9 mouse cellular contexts compared by ENCODE assay signal in genomic region chr10:81419111-81419928, GRCm38 (mm10). TPM values are rescaled to one million over a fixed set of nuclear protein-coding genes. Genes with fewer than 3 reads are reported as not detected.
DNase-seq lines count a peak whose midpoint lies in the region; ATAC-seq and TF ChIP-seq lines count a peak whose summit lies in the region.
"Had no signal": no experiment of that assay in that cellular context is flagged by ENCODE, and none has a peak within 500 bp of the region (broad histone marks: within the 10 kb centered on the region; RNA-seq: fewer than 3 reads in every experiment).

No protein-coding gene starts in this region.

- peak; percentile 47 for DNase-seq in forebrain, embryonic 11.5 days (ENCODE audit: low spot score)
- DNase-seq in cerebellum, postnatal 25 days, result peak; percentile 19 to 32
- DNase-seq in liver, postnatal 0 days, result peak; percentile 13
- DNase-seq in spleen, postnatal 10 days (ENCODE audit: low spot score in 2 of 2), result no peak

- TF ChIP-seq EP300 in liver, postnatal 0 days (IDR thresholded peaks at IDR 0.05; ENCODE audit: low read depth), result no peak

- H3K27me3 ChIP-seq in forebrain, embryonic 11.5 days (ENCODE audit: control insufficient read depth, insufficient read depth, low read length), result peaks cover 3% of the 10 kb centered on the region; the same call in 1 of the 2 replicates
- H3K27me3 ChIP-seq in forebrain, embryonic 13.5 days, result peaks cover 16% of the 10 kb centered on the region
- peaks cover 52% of the 10 kb centered on the region for H3K27me3 ChIP-seq in midbrain, embryonic 12.5 days
- H3K27me3 ChIP-seq in midbrain, embryonic 16.5 days (ENCODE audit: control insufficient read depth, insufficient read depth, low read depth, low read length), result no peaks in the 10 kb centered on the region
- no peaks in the 10 kb centered on the region for H3K27me3 ChIP-seq in liver, postnatal 0 days (ENCODE audit: insufficient read depth, low read length)
- peaks cover 23% of the 10 kb centered on the region for H3K27me3 ChIP-seq in midbrain, embryonic 13.5 days
- H3K27me3 ChIP-seq: lung, embryonic 15.5 days had no signal

- ATAC-seq in forebrain, embryonic 11.5 days (replicated peaks; ENCODE audit: low FRiP score), result no peak
- no peak for ATAC-seq in forebrain, embryonic 13.5 days
- ATAC-seq in midbrain, embryonic 12.5 days (ENCODE audit: low FRiP score, low read depth), result no peak
- no peak for ATAC-seq in midbrain, embryonic 16.5 days
- no peak for ATAC-seq in liver, postnatal 0 days
- ATAC-seq in midbrain, embryonic 13.5 days, result no peak

- WGBS in forebrain, embryonic 11.5 days, result 93% methylated on average over 10 of the region's 10 CpGs
- 94% methylated on average over 10 of the region's 10 CpGs for WGBS in forebrain, embryonic 13.5 days
- WGBS in midbrain, embryonic 12.5 days, result 89% methylated on average over 10 of the region's 10 CpGs
- WGBS in midbrain, embryonic 16.5 days, result 93% methylated on average over 10 of the region's 10 CpGs
- WGBS in liver, postnatal 0 days (ENCODE audit: insufficient replicate concordance), result 84% methylated on average over 10 of the region's 10 CpGs
- 91% methylated on average over 10 of the region's 10 CpGs for WGBS in midbrain, embryonic 13.5 days

- H3K36me3 ChIP-seq in forebrain, embryonic 11.5 days (ENCODE audit: control insufficient read depth, insufficient read depth, low read length), result no peaks in the 10 kb centered on the region; the same call in 1 of the 2 replicates
- H3K36me3 ChIP-seq in forebrain, embryonic 13.5 days (ENCODE audit: poor library complexity, severe bottlenecking), result peaks cover 15% of the 10 kb centered on the region
- 0 out of 2 replicates have a peak, but pooled peaks cover 5% of the 10 kb centered on the region for H3K36me3 ChIP-seq in midbrain, embryonic 12.5 days
- peaks cover 7% of the 10 kb centered on the region; the same call in 1 of the 2 replicates for H3K36me3 ChIP-seq in midbrain, embryonic 16.5 days (ENCODE audit: control insufficient read depth, insufficient read depth, low read length)
- H3K36me3 ChIP-seq in liver, postnatal 0 days (replicated peaks; ENCODE audit: insufficient read depth, low read length), result 0 out of 2 replicates have a peak, but pooled peaks cover 2% of the 10 kb centered on the region
- H3K36me3 ChIP-seq in midbrain, embryonic 13.5 days, result peaks cover 12% of the 10 kb centered on the region

- no peak overlapping the region for H3K4me2 ChIP-seq in forebrain, embryonic 11.5 days (ENCODE audit: low read depth, low read length, severe bottlenecking)
- H3K4me2 ChIP-seq in forebrain, embryonic 13.5 days, result no peak overlapping the region
- H3K4me2 ChIP-seq in midbrain, embryonic 12.5 days (replicated peaks), result no peak overlapping the region
- H3K4me2 ChIP-seq in midbrain, embryonic 16.5 days (ENCODE audit: low read length), result no peak overlapping the region
- H3K4me2 ChIP-seq in liver, postnatal 0 days (ENCODE audit: low read depth, low read length), result no peak overlapping the region
- H3K4me2 ChIP-seq in midbrain, embryonic 13.5 days (replicated peaks), result no peak overlapping the region
- H3K4me2 ChIP-seq: lung, embryonic 15.5 days had no signal

- H3K27ac ChIP-seq in forebrain, embryonic 11.5 days (ENCODE audit: low read depth, low read length), result no peak overlapping the region
- no peak overlapping the region for H3K27ac ChIP-seq in forebrain, embryonic 13.5 days
- 0 out of 2 replicates have a peak overlapping the region, but pooled peaks have one; percentile 4 for H3K27ac ChIP-seq in midbrain, embryonic 12.5 days (replicated peaks)
- no peak overlapping the region for H3K27ac ChIP-seq in midbrain, embryonic 16.5 days (ENCODE audit: low read length)
- H3K27ac ChIP-seq in liver, postnatal 0 days (ENCODE audit: low read depth), result no peak overlapping the region
- no peak overlapping the region; the same call in 1 of the 2 replicates for H3K27ac ChIP-seq in midbrain, embryonic 13.5 days
- H3K27ac ChIP-seq: lung, embryonic 15.5 days had no signal

- H3K9me3 ChIP-seq in forebrain, embryonic 11.5 days (ENCODE audit: control insufficient read depth, low read length), result no peaks in the 10 kb centered on the region
- H3K9me3 ChIP-seq in forebrain, embryonic 13.5 days (replicated peaks), result no peaks in the 10 kb centered on the region
- H3K9me3 ChIP-seq in midbrain, embryonic 12.5 days, result no peaks in the 10 kb centered on the region
- no peaks in the 10 kb centered on the region for H3K9me3 ChIP-seq in midbrain, embryonic 16.5 days (replicated peaks; ENCODE audit: control insufficient read depth, low read length, poor library complexity, severe bottlenecking)
- H3K9me3 ChIP-seq in liver, postnatal 0 days (ENCODE audit: low read length), result no peaks in the 10 kb centered on the region
- H3K9me3 ChIP-seq in midbrain, embryonic 13.5 days, result no peaks in the 10 kb centered on the region
- H3K9me3 ChIP-seq: lung, embryonic 15.5 days had no signal

- no peak for TF ChIP-seq CTCF in liver, postnatal 0 days (IDR thresholded peaks at IDR 0.05; ENCODE audit: low read depth)

- no peak overlapping the region for H3K4me3 ChIP-seq in forebrain, embryonic 11.5 days (ENCODE audit: low read depth, low read length)
- no peak overlapping the region for H3K4me3 ChIP-seq in forebrain, embryonic 13.5 days
- H3K4me3 ChIP-seq in midbrain, embryonic 12.5 days, result no peak overlapping the region
- H3K4me3 ChIP-seq in midbrain, embryonic 16.5 days (ENCODE audit: low read depth, low read length), result no peak overlapping the region
- H3K4me3 ChIP-seq in liver, postnatal 0 days (ENCODE audit: low read depth, low read length), result no peak overlapping the region
- H3K4me3 ChIP-seq in midbrain, embryonic 13.5 days (replicated peaks), result no peak overlapping the region
- H3K4me3 ChIP-seq: lung, embryonic 15.5 days had no signal

- peaks cover 24% of the 10 kb centered on the region; the same call in 1 of the 2 replicates for H3K4me1 ChIP-seq in forebrain, embryonic 11.5 days (replicated peaks; ENCODE audit: control insufficient read depth, insufficient read depth, low read length)
- H3K4me1 ChIP-seq in forebrain, embryonic 13.5 days, result peaks cover 52% of the 10 kb centered on the region
- peaks cover 48% of the 10 kb centered on the region for H3K4me1 ChIP-seq in midbrain, embryonic 12.5 days
- peaks cover 19% of the 10 kb centered on the region for H3K4me1 ChIP-seq in midbrain, embryonic 16.5 days (ENCODE audit: control insufficient read depth, insufficient read depth, low read length)
- H3K4me1 ChIP-seq in liver, postnatal 0 days (ENCODE audit: insufficient read depth), result peaks cover 37% of the 10 kb centered on the region
- peaks cover 46% of the 10 kb centered on the region for H3K4me1 ChIP-seq in midbrain, embryonic 13.5 days (replicated peaks)

- H3K9ac ChIP-seq in forebrain, embryonic 11.5 days (ENCODE audit: low read length), result no peak overlapping the region
- H3K9ac ChIP-seq in forebrain, embryonic 13.5 days, result no peak overlapping the region
- no peak overlapping the region for H3K9ac ChIP-seq in midbrain, embryonic 12.5 days (replicated peaks)
- H3K9ac ChIP-seq in midbrain, embryonic 16.5 days (ENCODE audit: low read depth, low read length), result no peak overlapping the region
- no peak overlapping the region for H3K9ac ChIP-seq in liver, postnatal 0 days (replicated peaks)
- no peak overlapping the region for H3K9ac ChIP-seq in midbrain, embryonic 13.5 days (replicated peaks)
- H3K9ac ChIP-seq: lung, embryonic 15.5 days had no signal

RNA-seq across cellular contexts. Expression of gene Smim24, which starts 26.5 kb away (rescaled TPM):
- polyA plus RNA-seq in forebrain, embryonic 11.5 days (2014; fragmentation: Nextera tagmentation; extraction: Ambion mirVana), result 2.8 and 3.3 TPM in 2 replicates
- polyA plus RNA-seq in forebrain, embryonic 13.5 days (2015; fragmentation: Nextera tagmentation; extraction: Ambion mirVana), result 1.8 TPM in 2 replicates
- 2.1 and 2.8 TPM in 2 replicates for polyA plus RNA-seq in midbrain, embryonic 12.5 days (2016; fragmentation: Nextera tagmentation; extraction: Ambion mirVana)
- polyA plus RNA-seq in midbrain, embryonic 16.5 days (2015; fragmentation: Nextera tagmentation; extraction: Ambion mirVana), result 1.2 and 1.4 TPM in 2 replicates
- 1.7 and 2.0 TPM in 2 replicates for polyA plus RNA-seq in liver, postnatal 0 days (2015; fragmentation: Nextera tagmentation; extraction: Ambion mirVana)
- polyA plus RNA-seq in midbrain, embryonic 13.5 days (2015; fragmentation: Nextera tagmentation; extraction: Ambion mirVana), result 1.4 and 1.9 TPM in 2 replicates

RNA-seq across cellular contexts. Expression of gene Gm48552, which starts 30.5 kb away (rescaled TPM):
- polyA plus RNA-seq in forebrain, embryonic 11.5 days (2014; fragmentation: Nextera tagmentation; extraction: Ambion mirVana), result 1.1 and 3.0 TPM in 2 replicates
- polyA plus RNA-seq in forebrain, embryonic 13.5 days (2015; fragmentation: Nextera tagmentation; extraction: Ambion mirVana), result 2.1 and 2.3 TPM in 2 replicates
- 0.50 and 2.3 TPM in 2 replicates for polyA plus RNA-seq in midbrain, embryonic 12.5 days (2016; fragmentation: Nextera tagmentation; extraction: Ambion mirVana)
- polyA plus RNA-seq in midbrain, embryonic 16.5 days (2015; fragmentation: Nextera tagmentation; extraction: Ambion mirVana), result 2.3 and 3.3 TPM in 2 replicates
- polyA plus RNA-seq in liver, postnatal 0 days (2015; fragmentation: Nextera tagmentation; extraction: Ambion mirVana), result not detected in 2 replicates
- polyA plus RNA-seq in midbrain, embryonic 13.5 days (2015; fragmentation: Nextera tagmentation; extraction: Ambion mirVana), result 1.2 and 2.1 TPM in 2 replicates

RNA-seq across cellular contexts. Expression of gene Gm48551, which starts 35.1 kb away (rescaled TPM):
- 3.0 and 3.5 TPM in 2 replicates for polyA plus RNA-seq in forebrain, embryonic 11.5 days (2014; fragmentation: Nextera tagmentation; extraction: Ambion mirVana)
- polyA plus RNA-seq in forebrain, embryonic 13.5 days (2015; fragmentation: Nextera tagmentation; extraction: Ambion mirVana), result 4.2 and 5.8 TPM in 2 replicates
- 4.2 and 5.5 TPM in 2 replicates for polyA plus RNA-seq in midbrain, embryonic 12.5 days (2016; fragmentation: Nextera tagmentation; extraction: Ambion mirVana)
- 6.1 and 8.2 TPM in 2 replicates for polyA plus RNA-seq in midbrain, embryonic 16.5 days (2015; fragmentation: Nextera tagmentation; extraction: Ambion mirVana)
- polyA plus RNA-seq in liver, postnatal 0 days (2015; fragmentation: Nextera tagmentation; extraction: Ambion mirVana), result 0.40 and 0.70 TPM in 2 replicates
- polyA plus RNA-seq in midbrain, embryonic 13.5 days (2015; fragmentation: Nextera tagmentation; extraction: Ambion mirVana), result 6.9 and 7.2 TPM in 2 replicates

RNA-seq across cellular contexts. Expression of gene Dohh, which starts 35.1 kb away (rescaled TPM):
- 61.0 and 66.3 TPM in 2 replicates for polyA plus RNA-seq in forebrain, embryonic 11.5 days (2014; fragmentation: Nextera tagmentation; extraction: Ambion mirVana)
- 76.7 and 87.3 TPM in 2 replicates for polyA plus RNA-seq in forebrain, embryonic 13.5 days (2015; fragmentation: Nextera tagmentation; extraction: Ambion mirVana)
- 63.5 and 67.2 TPM in 2 replicates for polyA plus RNA-seq in midbrain, embryonic 12.5 days (2016; fragmentation: Nextera tagmentation; extraction: Ambion mirVana)
- 77.5 and 86.2 TPM in 2 replicates for polyA plus RNA-seq in midbrain, embryonic 16.5 days (2015; fragmentation: Nextera tagmentation; extraction: Ambion mirVana)
- polyA plus RNA-seq in liver, postnatal 0 days (2015; fragmentation: Nextera tagmentation; extraction: Ambion mirVana), result 39.3 and 42.1 TPM in 2 replicates
- polyA plus RNA-seq in midbrain, embryonic 13.5 days (2015; fragmentation: Nextera tagmentation; extraction: Ambion mirVana), result 73.5 TPM in 2 replicates

RNA-seq across cellular contexts. Expression of gene Nfic, which starts 36.1 kb away (rescaled TPM):
- polyA plus RNA-seq in forebrain, embryonic 11.5 days (2014; fragmentation: Nextera tagmentation; extraction: Ambion mirVana), result 10.5 and 10.8 TPM in 2 replicates
- 18.5 and 25.2 TPM in 2 replicates for polyA plus RNA-seq in forebrain, embryonic 13.5 days (2015; fragmentation: Nextera tagmentation; extraction: Ambion mirVana)
- polyA plus RNA-seq in midbrain, embryonic 12.5 days (2016; fragmentation: Nextera tagmentation; extraction: Ambion mirVana), result 14.7 and 19.7 TPM in 2 replicates
- polyA plus RNA-seq in midbrain, embryonic 16.5 days (2015; fragmentation: Nextera tagmentation; extraction: Ambion mirVana), result 15.4 and 17.2 TPM in 2 replicates
- 19.6 and 21.1 TPM in 2 replicates for polyA plus RNA-seq in liver, postnatal 0 days (2015; fragmentation: Nextera tagmentation; extraction: Ambion mirVana)
- 13.1 and 15.2 TPM in 2 replicates for polyA plus RNA-seq in midbrain, embryonic 13.5 days (2015; fragmentation: Nextera tagmentation; extraction: Ambion mirVana)

Comparison
In these comparisons a context has a peak if more than half of its experiments do, and no peak if none do; other contexts are left out.
1. DNase-seq: peak in forebrain, embryonic 11.5 days (single experiment), cerebellum, postnatal 25 days (2 of 2) and liver, postnatal 0 days (single experiment); none in spleen, postnatal 10 days (0 of 2).